Mouse (Mus musculus) thymus, adult 2 months (tissue): ENCODE data around the gene Cnn1.

Experiments
- CTCF ChIP-seq: fragments of 200-500 bp; IDR thresholded peaks from 2 replicates; pipeline ENCODE4 v1.5.1; 2012; ENCODE audit warnings: mild to moderate bottlenecking, control low read depth, low read length, moderate library complexity, borderline replicate concordance; ENCODE audit not compliant: control insufficient read depth, poor library complexity, insufficient read depth; ENCODE audit errors: extremely low read depth
- POLR2A ChIP-seq: fragments of 200-500 bp; IDR thresholded peaks from 2 replicates; pipeline ENCODE4 v1.6.1; 2012; ENCODE audit warnings: mild to moderate bottlenecking, low read length, control low read depth, moderate library complexity; ENCODE audit not compliant: control insufficient read depth, poor library complexity, insufficient read depth; ENCODE audit errors: extremely low read depth

- TF ChIP-seq CTCF = no peak
- TF ChIP-seq POLR2A = no peak
Observed at GRCm38 (mm10) chr9:22138480-22138879, 39.5 kb downstream of the Cnn1 start.
